Mouse (Mus musculus): ENCODE measurements around the gene Tcam1. TPM values are rescaled to one million over a fixed set of nuclear protein-coding genes. Genes with fewer than 3 reads are reported as not detected.
A peak's percentile ranks its signal among the peaks of the same experiment; 100 is the strongest.
"Not testable (repeated sequence)": the region's sequence is repeated elsewhere in the genome, so short reads cannot be mapped to it uniquely, and the experiment has no call there.

Tcam1 gene
- under 1 TPM in 3 of 4 experiments, not detected in 1; 0.07 to 0.13 (median 0.12) TPM for total RNA-seq (2022)

DNA sequence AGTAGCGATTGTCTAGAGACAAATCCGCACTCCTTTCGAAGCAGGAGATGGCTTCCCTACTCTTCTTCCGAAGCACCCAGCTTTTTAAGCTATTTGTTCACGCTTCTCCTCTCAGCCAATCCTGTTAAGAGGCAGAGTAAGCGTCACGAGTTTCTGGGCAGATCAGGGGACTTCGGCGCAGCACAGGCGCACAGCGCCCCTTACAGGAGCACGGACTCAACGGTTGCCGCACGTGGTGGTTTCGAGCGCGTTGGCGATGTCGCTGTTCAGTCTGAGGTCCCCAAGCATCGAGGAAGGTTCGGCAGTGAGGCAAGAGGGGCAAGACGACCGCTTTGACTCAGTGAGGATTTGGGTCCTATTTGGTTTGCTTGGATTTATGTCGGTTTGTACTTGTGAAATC is at the start of gene Tcam1:
TSS of gene Tcam1 (plus strand) at position 219 of the 400 bp plus-strand sequence.
- DNase-seq (ENCODE audit: low spot score in 2 of 2), result peak; percentile 85 to 89

- DNase-seq (ENCODE audit: low spot score in 2 of 2), result not testable (repeated sequence)
These were observed 42.5 kb upstream of the Tcam1 start for GRCm38 (mm10) chr11:106233978-106234377.

DNA sequence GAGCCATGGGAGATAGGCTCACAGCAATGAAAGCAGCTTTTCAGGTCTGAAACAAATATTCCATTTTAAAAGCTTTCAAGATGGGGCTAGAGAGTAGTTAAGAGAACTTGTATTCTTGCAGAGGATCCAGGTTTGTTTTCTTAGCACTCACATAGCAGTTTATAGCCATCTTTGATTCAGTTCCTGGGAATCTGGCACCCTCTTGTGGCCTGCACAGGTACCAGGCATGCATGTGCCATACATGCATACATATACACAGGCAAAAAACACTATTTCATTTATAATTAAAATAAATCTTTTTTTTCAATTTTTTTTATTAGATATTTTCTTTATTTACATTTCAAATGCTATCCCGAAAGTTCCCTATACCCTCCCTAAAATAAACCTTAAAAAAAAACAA is 29.6 kb upstream of the Tcam1 start:
- no peak for DNase-seq (ENCODE audit: low spot score in 2 of 2)

GRCm38 (mm10) chr11:106249326-106249725 is 27.1 kb upstream of the Tcam1 start:
- DNase-seq (ENCODE audit: low spot score in 2 of 2), result no peak

GRCm38 (mm10) chr11:106254767-106255166 is 21.7 kb upstream of the Tcam1 start:
- DNase-seq (ENCODE audit: low spot score in 2 of 2), result no peak

DNA sequence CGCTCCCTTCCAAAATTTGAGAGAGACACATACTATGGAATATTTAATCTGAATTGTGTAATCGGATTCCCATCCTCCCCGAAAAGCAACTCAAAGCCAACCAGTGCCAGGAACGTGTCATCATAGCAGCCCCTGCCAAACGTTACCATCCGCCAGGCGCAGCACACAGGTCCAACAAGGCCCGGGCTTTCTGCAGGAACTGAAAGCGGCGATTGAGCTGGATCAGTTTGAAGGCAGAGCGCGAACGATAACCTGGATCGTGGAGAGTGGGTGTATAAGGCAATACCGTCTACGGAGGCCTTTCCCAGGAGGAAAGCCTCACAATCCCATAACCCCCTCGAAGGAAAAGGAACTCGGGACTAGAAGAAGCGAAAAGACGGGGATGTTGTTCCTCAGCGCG is 21.3 kb upstream of the Tcam1 start:
- no peak for DNase-seq (ENCODE audit: low spot score in 2 of 2)

DNA sequence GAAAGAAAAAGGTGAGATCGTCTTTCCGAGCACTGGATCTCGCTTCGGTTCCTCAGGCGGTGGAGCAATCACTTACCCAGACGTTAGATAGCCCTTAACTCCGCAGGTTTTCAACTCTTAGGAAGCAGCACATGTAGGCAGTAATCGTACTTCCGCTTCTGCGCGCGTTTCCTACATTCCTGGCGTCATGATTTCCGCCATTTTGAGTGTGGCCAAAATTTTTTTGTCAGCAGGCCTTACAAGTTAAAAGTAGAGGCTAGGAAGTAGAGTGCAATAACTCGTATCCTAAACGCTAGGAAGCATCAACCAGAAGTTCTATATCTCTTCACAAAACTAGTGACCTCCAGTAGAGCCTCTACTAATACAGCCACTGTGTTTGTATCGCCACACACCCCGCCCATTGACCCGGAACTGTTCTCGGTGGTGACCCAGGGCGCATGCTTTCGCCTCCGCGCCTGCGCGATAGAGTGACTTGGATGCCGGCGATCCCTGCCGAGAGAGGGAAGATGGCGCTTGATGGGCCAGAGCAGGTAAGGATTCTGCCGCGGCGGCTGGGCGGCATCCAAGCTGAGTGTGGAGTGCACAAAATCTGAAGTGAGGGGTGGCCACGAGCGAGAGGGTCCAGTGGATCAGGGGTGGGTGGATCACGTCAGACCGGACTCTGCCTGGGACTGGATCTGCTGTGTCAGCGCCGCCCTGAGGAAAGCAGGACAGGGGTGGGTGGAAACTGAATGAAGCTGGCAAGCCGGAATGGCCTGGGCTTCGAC is 20.6 kb upstream of the Tcam1 start, which contains the start of the genes Ftsj3 and Psmc5:
TSS of gene Ftsj3 (minus strand) at position 395 of the 767 bp plus-strand sequence.
TSS of gene Psmc5 (plus strand) at position 470 of the 767 bp plus-strand sequence.
- peak; percentile 96 to 97 for DNase-seq (ENCODE audit: low spot score in 2 of 2)

DNA sequence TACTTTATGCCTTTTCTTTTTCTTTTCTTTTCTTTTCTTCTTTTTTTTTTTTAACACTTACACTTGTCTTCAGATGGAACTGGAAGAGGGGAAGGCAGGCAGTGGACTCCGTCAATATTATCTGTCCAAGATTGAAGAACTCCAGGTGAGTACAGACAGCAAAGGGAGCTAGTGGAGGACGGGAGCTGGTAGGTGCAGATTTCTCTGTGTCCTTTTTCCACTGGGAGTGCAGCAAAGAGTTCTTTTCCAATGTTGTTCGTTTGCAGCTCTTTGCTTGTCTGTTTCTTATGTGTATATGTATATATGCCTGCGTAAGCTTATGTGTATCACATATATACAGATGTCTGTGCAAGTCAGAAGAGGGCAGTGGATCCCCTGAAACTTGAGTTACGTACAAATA is 19.7 kb upstream of the Tcam1 start:
- no peak for DNase-seq (ENCODE audit: low spot score in 2 of 2)

DNA sequence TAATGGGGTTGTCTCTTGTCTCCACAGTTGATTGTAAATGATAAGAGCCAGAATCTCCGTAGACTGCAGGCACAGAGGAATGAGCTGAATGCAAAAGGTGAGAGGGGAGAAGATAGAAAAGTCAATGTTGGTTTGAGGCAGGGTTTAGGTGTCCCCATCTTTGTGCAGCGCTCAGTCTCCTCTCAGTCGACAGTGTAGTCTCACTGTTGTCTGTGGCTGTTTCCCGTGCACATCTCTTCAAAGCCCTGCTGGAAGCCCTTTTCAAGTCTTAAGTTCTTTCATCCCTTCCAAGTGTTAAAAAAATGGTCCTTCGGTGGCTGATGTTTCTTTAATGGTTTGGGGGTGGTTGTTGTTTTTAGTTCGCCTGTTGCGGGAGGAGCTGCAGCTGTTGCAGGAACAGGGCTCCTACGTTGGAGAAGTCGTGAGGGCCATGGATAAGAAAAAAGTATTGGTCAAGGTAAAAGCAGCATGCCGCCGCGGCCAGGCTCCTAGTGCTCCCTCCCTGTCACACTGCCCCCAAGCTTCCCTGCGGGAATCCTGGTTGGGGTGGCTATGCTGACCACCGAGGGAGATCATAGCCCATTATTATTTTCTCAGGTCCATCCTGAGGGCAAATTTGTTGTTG is 15.5 kb upstream of the Tcam1 start:
- DNase-seq (ENCODE audit: low spot score in 2 of 2), result no peak

- DNase-seq (ENCODE audit: low spot score in 2 of 2), result no peak
These were observed 12.5 kb upstream of the Tcam1 start for GRCm38 (mm10) chr11:106263963-106264362.

GRCm38 (mm10) chr11:106264988-106265387 is 11.5 kb upstream of the Tcam1 start:
- DNase-seq (ENCODE audit: low spot score in 2 of 2), result no peak

- DNase-seq (ENCODE audit: low spot score in 2 of 2), result no peak
These were observed 10.9 kb upstream of the Tcam1 start for GRCm38 (mm10) chr11:106265570-106265969.

DNA sequence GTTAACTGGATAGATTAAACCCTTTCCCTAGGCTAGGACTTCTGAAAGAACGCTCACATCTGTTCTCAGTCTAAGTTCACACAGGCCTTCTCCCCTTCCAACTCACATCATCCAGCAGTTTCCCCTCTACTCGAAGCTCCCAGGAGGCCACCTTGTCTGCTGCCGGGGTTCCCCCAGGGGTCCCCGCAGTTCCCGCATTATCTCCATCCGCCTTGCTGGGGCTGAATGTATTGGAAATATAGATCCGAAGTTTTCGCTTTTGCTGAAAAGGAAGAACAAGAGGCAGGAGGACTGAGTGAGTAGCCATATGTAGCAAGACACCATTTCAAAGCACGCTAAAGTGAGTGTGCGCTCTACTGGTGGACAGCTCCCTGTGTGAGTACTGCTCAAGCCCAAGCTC is 10.0 kb upstream of the Tcam1 start:
- DNase-seq (ENCODE audit: low spot score in 2 of 2), result no peak

- no peak for DNase-seq (ENCODE audit: low spot score in 2 of 2)
These were observed 9.1 kb upstream of the Tcam1 start for GRCm38 (mm10) chr11:106267311-106267852.

DNA sequence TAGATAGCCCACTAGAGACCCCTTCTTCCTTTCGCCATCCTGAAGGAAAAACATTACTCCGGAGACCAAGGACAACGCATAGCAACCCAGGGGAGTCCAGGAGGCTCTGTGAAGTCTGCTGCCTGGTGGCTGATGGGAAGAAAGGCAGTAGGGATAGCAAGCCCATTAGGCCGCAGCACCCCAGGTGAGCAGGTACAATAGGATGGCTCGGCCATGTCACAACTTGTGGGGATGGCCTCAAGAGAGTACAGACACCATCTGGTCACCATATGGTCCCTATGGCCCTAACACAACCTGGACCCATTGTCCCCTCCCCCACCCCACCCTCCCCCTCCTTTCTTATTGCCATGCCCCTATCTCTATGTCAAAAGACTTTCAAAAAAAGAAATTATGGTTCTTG is 8.6 kb upstream of the Tcam1 start:
- DNase-seq (ENCODE audit: low spot score in 2 of 2), result no peak

DNA sequence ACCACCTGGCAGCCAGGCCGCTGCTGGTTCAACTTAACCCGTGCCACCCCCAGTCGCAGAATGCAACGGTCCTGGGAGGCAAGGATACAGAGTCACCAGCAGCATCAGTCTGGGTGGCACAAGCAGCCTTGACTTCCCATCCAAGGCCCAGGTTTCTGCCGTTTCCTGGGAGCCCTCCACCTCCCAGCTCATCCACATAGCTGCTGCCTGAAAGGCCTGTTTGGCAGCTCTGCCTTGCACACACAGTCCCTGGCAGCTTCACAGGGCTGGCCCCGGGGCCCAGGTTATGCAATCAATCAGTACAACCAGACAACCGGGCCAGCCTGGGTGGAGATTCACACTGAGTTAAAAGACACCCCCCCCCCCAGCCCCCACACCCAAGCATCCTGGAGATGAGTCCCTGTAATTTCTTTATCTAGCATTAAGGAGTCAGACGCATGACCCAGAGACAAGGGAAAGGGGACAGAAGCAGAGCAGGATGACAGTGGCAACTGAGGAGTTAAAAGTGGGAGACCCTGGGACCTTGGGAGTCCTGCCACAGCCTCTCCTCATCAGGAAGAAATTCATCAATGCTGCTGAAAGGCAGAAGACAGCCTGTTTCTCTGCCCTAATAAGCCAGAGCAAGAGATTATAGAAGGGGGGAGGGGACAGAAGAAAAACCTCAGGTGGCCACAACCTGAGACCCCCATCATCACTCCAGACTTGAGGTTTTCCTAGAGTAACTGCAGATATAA is 8.0 kb upstream of the Tcam1 start:
- peak; percentile 91 to 93 for DNase-seq (ENCODE audit: low spot score in 2 of 2)

DNA sequence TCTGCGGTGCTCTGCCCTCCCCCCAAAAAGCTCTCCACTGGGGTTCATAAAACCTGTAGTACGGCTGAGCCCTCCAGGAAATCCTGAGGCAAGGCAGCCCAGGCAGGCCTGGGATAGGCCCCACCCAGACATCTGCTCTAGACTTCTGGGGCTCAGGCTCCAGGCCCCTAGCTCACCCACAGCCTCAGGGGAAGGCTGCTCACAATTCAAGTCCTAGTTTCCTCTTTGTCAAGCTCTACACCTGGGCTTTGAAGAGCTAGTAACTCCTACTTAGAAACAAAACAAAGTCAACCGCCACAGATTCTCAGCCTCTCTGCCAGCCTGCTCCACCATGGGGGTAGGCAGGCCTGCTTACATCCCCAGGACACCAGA is 7.4 kb upstream of the Tcam1 start:
- DNase-seq (ENCODE audit: low spot score in 2 of 2), result no peak

GRCm38 (mm10) chr11:106271131-106271793 is 5.2 kb upstream of the Tcam1 start:
- no peak for DNase-seq (ENCODE audit: low spot score in 2 of 2)

GRCm38 (mm10) chr11:106271794-106272643 is 4.5 kb upstream of the Tcam1 start:
- DNase-seq (ENCODE audit: low spot score in 2 of 2), result no peak

GRCm38 (mm10) chr11:106272644-106273310 is 3.7 kb upstream of the Tcam1 start, which contains the start of gene Smarcd2:
Gene Smarcd2 (minus strand): TSS chr11:106272972.
- DNase-seq (ENCODE audit: low spot score in 2 of 2), result peak; percentile 99

Data from gastrocnemius, adult 8-10 months (tissue).